Comparison of ENCODE assay signal across 21 mouse cellular contexts in the genomic region with DNA sequence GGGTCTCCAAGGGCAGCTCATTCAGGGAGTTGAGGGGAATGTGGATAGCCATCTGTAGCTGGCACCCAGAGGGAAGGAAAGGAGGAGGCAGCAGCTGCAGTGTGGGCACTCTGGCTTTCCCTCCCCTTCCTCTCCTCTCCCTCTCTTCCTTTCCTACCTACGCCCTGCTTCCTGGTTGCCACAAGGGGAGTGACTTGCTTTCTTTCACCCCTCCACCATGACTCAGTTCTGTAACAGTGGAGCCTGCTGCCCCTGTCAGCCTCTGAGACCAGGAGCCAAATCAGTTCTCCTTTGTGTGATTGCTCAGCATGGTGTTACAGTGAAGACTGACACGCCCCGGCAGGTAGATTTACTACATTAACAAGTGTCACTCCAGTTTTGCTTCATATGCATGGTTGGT. TPM values are rescaled to one million over a fixed set of nuclear protein-coding genes. Genes with fewer than 3 reads are reported as not detected.
A peak's percentile ranks its signal among the peaks of the same experiment; 100 is the strongest.
DNase-seq lines count a peak whose midpoint lies in the region; ATAC-seq and TF ChIP-seq lines count a peak whose summit lies in the region.
"Had no signal": no experiment of that assay in that cellular context is flagged by ENCODE, and none has a peak within 500 bp of the region (broad histone marks: within the 10 kb centered on the region; RNA-seq: fewer than 3 reads in every experiment).

No protein-coding gene starts in this region.

- peaks cover 38% of the 10 kb centered on the region for H3K36me3 ChIP-seq in kidney, embryonic 14.5 days (ENCODE audit: control insufficient read depth, insufficient read depth, low read length)
- H3K36me3 ChIP-seq in lung, postnatal 0 days (ENCODE audit: insufficient read depth, low read length): peaks cover 8% of the 10 kb centered on the region; the same call in 1 of the 2 replicates
- peaks cover 2% of the 10 kb centered on the region; the same call in 1 of the 2 replicates for H3K36me3 ChIP-seq in stomach, postnatal 0 days (ENCODE audit: control insufficient read depth, insufficient read depth, low read length)
- H3K36me3 ChIP-seq in hindbrain, embryonic 16.5 days (ENCODE audit: control insufficient read depth, insufficient read depth, low read length): peaks cover 10% of the 10 kb centered on the region; the same call in 1 of the 2 replicates

- no peaks in the 10 kb centered on the region for H3K9me3 ChIP-seq in kidney, embryonic 14.5 days (ENCODE audit: control insufficient read depth, low read length)
- H3K9me3 ChIP-seq in lung, postnatal 0 days (ENCODE audit: low read length): no peaks in the 10 kb centered on the region
- no peaks in the 10 kb centered on the region for H3K9me3 ChIP-seq in stomach, postnatal 0 days (ENCODE audit: control insufficient read depth, low read length)
- H3K9me3 ChIP-seq in hindbrain, embryonic 16.5 days (ENCODE audit: control insufficient read depth, low read length): no peaks in the 10 kb centered on the region
- H3K9me3 ChIP-seq: embryonic facial prominence, embryonic 13.5 days; forebrain, embryonic 12.5 days; hindbrain, embryonic 12.5 days; limb, embryonic 10.5 days; liver, embryonic 12.5 days; lung, embryonic 15.5 days; midbrain, embryonic 10.5 days had no signal

- H3K27me3 ChIP-seq in kidney, embryonic 14.5 days (ENCODE audit: control insufficient read depth, insufficient read depth, low read length): no peaks in the 10 kb centered on the region
- no peaks in the 10 kb centered on the region for H3K27me3 ChIP-seq in lung, postnatal 0 days (replicated peaks; ENCODE audit: insufficient read depth, low read length)
- no peaks in the 10 kb centered on the region for H3K27me3 ChIP-seq in stomach, postnatal 0 days (ENCODE audit: control insufficient read depth, insufficient read depth, low read length)
- H3K27me3 ChIP-seq in hindbrain, embryonic 16.5 days (replicated peaks; ENCODE audit: control insufficient read depth, insufficient read depth, low read length): no peaks in the 10 kb centered on the region
- H3K27me3 ChIP-seq: embryonic facial prominence, embryonic 13.5 days; forebrain, embryonic 12.5 days; hindbrain, embryonic 12.5 days; liver, embryonic 12.5 days; lung, embryonic 15.5 days had no signal

- no peak overlapping the region for H3K4me3 ChIP-seq in kidney, embryonic 14.5 days (ENCODE audit: low read length)
- H3K4me3 ChIP-seq in lung, postnatal 0 days (ENCODE audit: low read depth, low read length): no peak overlapping the region
- no peak overlapping the region for H3K4me3 ChIP-seq in stomach, postnatal 0 days (ENCODE audit: low read depth, low read length)
- no peak overlapping the region for H3K4me3 ChIP-seq in hindbrain, embryonic 16.5 days (ENCODE audit: low read length)
- H3K4me3 ChIP-seq: embryonic facial prominence, embryonic 13.5 days; forebrain, embryonic 12.5 days; hindbrain, embryonic 12.5 days; limb, embryonic 10.5 days; liver, embryonic 12.5 days; lung, embryonic 15.5 days; midbrain, embryonic 10.5 days had no signal

- no peak overlapping the region for H3K27ac ChIP-seq in kidney, embryonic 14.5 days (ENCODE audit: low read depth, low read length)
- H3K27ac ChIP-seq in lung, postnatal 0 days (ENCODE audit: low read length): no peak overlapping the region
- H3K27ac ChIP-seq in stomach, postnatal 0 days (replicated peaks): 0 out of 2 replicates have a peak overlapping the region, but pooled peaks have one; percentile 9
- no peak overlapping the region for H3K27ac ChIP-seq in hindbrain, embryonic 16.5 days (ENCODE audit: low read depth, low read length)
- H3K27ac ChIP-seq: embryonic facial prominence, embryonic 13.5 days; forebrain, embryonic 12.5 days; hindbrain, embryonic 12.5 days; limb, embryonic 10.5 days; liver, embryonic 12.5 days; lung, embryonic 15.5 days; midbrain, embryonic 10.5 days had no signal

- TF ChIP-seq CTCF in lung, postnatal 0 days (IDR thresholded peaks at IDR 0.05): no peak
- TF ChIP-seq CTCF in stomach, postnatal 0 days (IDR thresholded peaks at IDR 0.05; ENCODE audit: low read depth): no peak

- no peak for DNase-seq in kidney, postnatal 4 days
- DNase-seq in lung, postnatal 0 days (ENCODE audit: low spot score): peak; percentile 14
- DNase-seq in lung, postnatal 25 days (ENCODE audit: low spot score): no peak
- DNase-seq in stomach, postnatal 0 days (ENCODE audit: low spot score): peak; percentile 39
- DNase-seq in embryo, embryonic 11 days: no peak
- DNase-seq: adrenal gland, postnatal 25 days; cerebellum, postnatal 25 days; kidney, postnatal 10 days; right cerebral cortex, postnatal 25 days; thymus, adult 2 months had no signal

- no peak for TF ChIP-seq EP300 in lung, postnatal 0 days (IDR thresholded peaks at IDR 0.05)
- TF ChIP-seq EP300 in stomach, postnatal 0 days (optimal IDR thresholded peaks at IDR 0.05): no peak

- no peak overlapping the region for H3K4me2 ChIP-seq in kidney, embryonic 14.5 days (replicated peaks; ENCODE audit: low read depth, low read length)
- H3K4me2 ChIP-seq in lung, postnatal 0 days (replicated peaks; ENCODE audit: low read depth, low read length): no peak overlapping the region
- no peak overlapping the region for H3K4me2 ChIP-seq in stomach, postnatal 0 days (replicated peaks; ENCODE audit: low read depth)
- no peak overlapping the region for H3K4me2 ChIP-seq in hindbrain, embryonic 16.5 days (ENCODE audit: low read length)
- H3K4me2 ChIP-seq: embryonic facial prominence, embryonic 13.5 days; forebrain, embryonic 12.5 days; hindbrain, embryonic 12.5 days; liver, embryonic 12.5 days; lung, embryonic 15.5 days had no signal

- H3K4me1 ChIP-seq in kidney, embryonic 14.5 days (ENCODE audit: control insufficient read depth, insufficient read depth, low read length): no peaks in the 10 kb centered on the region
- H3K4me1 ChIP-seq in lung, postnatal 0 days (ENCODE audit: insufficient read depth, low read depth, low read length): no peaks in the 10 kb centered on the region
- no peaks in the 10 kb centered on the region for H3K4me1 ChIP-seq in stomach, postnatal 0 days (replicated peaks; ENCODE audit: control insufficient read depth, insufficient read depth)
- no peaks in the 10 kb centered on the region; the same call in 1 of the 2 replicates for H3K4me1 ChIP-seq in hindbrain, embryonic 16.5 days (ENCODE audit: control insufficient read depth, insufficient read depth, low read depth, low read length)
- H3K4me1 ChIP-seq: embryonic facial prominence, embryonic 13.5 days; forebrain, embryonic 12.5 days; hindbrain, embryonic 12.5 days; limb, embryonic 10.5 days; lung, embryonic 15.5 days; midbrain, embryonic 10.5 days had no signal

- no peak for ATAC-seq in kidney, embryonic 14.5 days (ENCODE audit: low FRiP score, low TSS enrichment)
- no peak for ATAC-seq in lung, postnatal 0 days
- ATAC-seq in hematopoietic stem cell, adult 5-6 weeks (replicated peaks in 1 of 2; ENCODE audit: insufficient read depth in 1 of 2, low FRiP score in 2 of 2, low TSS enrichment in 1 of 2, low read depth in 1 of 2, poor library complexity in 2 of 2, severe bottlenecking in 2 of 2): peak; percentile 95 to 97
- peak; percentile 92 for ATAC-seq in stomach, postnatal 0 days (ENCODE audit: low FRiP score, low TSS enrichment)
- no peak for ATAC-seq in hindbrain, embryonic 16.5 days
- ATAC-seq: intestine, embryonic 16.5 days; liver, embryonic 12.5 days had no signal

- H3K9ac ChIP-seq in kidney, embryonic 14.5 days (ENCODE audit: low read depth, low read length): 0 out of 2 replicates have a peak overlapping the region, but pooled peaks have one; percentile 4
- no peak overlapping the region for H3K9ac ChIP-seq in lung, postnatal 0 days (replicated peaks; ENCODE audit: low read depth)
- no peak overlapping the region for H3K9ac ChIP-seq in stomach, postnatal 0 days (ENCODE audit: low read length)
- no peak overlapping the region for H3K9ac ChIP-seq in hindbrain, embryonic 16.5 days (ENCODE audit: low read depth, low read length)
- H3K9ac ChIP-seq: embryonic facial prominence, embryonic 13.5 days; forebrain, embryonic 12.5 days; hindbrain, embryonic 12.5 days; liver, embryonic 12.5 days; lung, embryonic 15.5 days had no signal

- WGBS in kidney, embryonic 14.5 days: 74% methylated on average over 3 of the region's 3 CpGs
- 87% methylated on average over 3 of the region's 3 CpGs for WGBS in lung, postnatal 0 days
- WGBS in stomach, postnatal 0 days: 69% methylated on average over 3 of the region's 3 CpGs
- 79% methylated on average over 3 of the region's 3 CpGs for WGBS in hindbrain, embryonic 16.5 days

RNA-seq across cellular contexts. Expression of a gene that starts 12.8 kb away (rescaled TPM):
- polyA plus RNA-seq in kidney, embryonic 14.5 days (2014; fragmentation: Nextera tagmentation; extraction: Ambion mirVana): 237 and 238 TPM in 2 replicates
- polyA plus RNA-seq in lung, postnatal 0 days (2015; fragmentation: Nextera tagmentation; extraction: Ambion mirVana): 72.0 and 73.3 TPM in 2 replicates
- 128 and 154 TPM in 2 replicates for total RNA-seq in hematopoietic stem cell, adult 5-6 weeks (2017)
- 78.4 and 79.2 TPM in 2 replicates for polyA plus RNA-seq in stomach, postnatal 0 days (2015; fragmentation: Nextera tagmentation; extraction: Ambion mirVana)
- 184 TPM in 2 replicates for polyA plus RNA-seq in hindbrain, embryonic 16.5 days (2015; fragmentation: Nextera tagmentation; extraction: Ambion mirVana)

RNA-seq across cellular contexts. Expression of a gene that starts 28.9 kb away (rescaled TPM):
- polyA plus RNA-seq in kidney, embryonic 14.5 days (2014; fragmentation: Nextera tagmentation; extraction: Ambion mirVana): 12.3 and 12.6 TPM in 2 replicates
- polyA plus RNA-seq in lung, postnatal 0 days (2015; fragmentation: Nextera tagmentation; extraction: Ambion mirVana): 4.2 TPM in 2 replicates
- total RNA-seq in hematopoietic stem cell, adult 5-6 weeks (2017): 2.0 and 2.8 TPM in 2 replicates
- polyA plus RNA-seq in stomach, postnatal 0 days (2015; fragmentation: Nextera tagmentation; extraction: Ambion mirVana): 22.0 and 22.2 TPM in 2 replicates
- polyA plus RNA-seq in hindbrain, embryonic 16.5 days (2015; fragmentation: Nextera tagmentation; extraction: Ambion mirVana): 23.2 and 24.5 TPM in 2 replicates

Comparison
In these comparisons a context has a peak if more than half of its experiments do, and no peak if none do; other contexts are left out.
1. DNase-seq: peak in lung, postnatal 0 days (single experiment) and stomach, postnatal 0 days (single experiment); none in kidney, postnatal 4 days (0 of 2), lung, postnatal 25 days (single experiment) and embryo, embryonic 11 days (single experiment).
2. ATAC-seq: peak in hematopoietic stem cell, adult 5-6 weeks (2 of 2) and stomach, postnatal 0 days (single experiment); none in kidney, embryonic 14.5 days (single experiment), lung, postnatal 0 days (single experiment) and hindbrain, embryonic 16.5 days (single experiment).